Mouse (Mus musculus) heart, adult 8-10 months (tissue): ENCODE measurements around the gene Napsa. TPM values are rescaled to one million over a fixed set of nuclear protein-coding genes. Genes with fewer than 3 reads are reported as not detected.

Experiments used
- DNase-seq: peaks from one replicate; pipeline ENCODE4 v3.0.0; 2022; ENCODE audit warnings: low spot score
- total RNA-seq, 4 experiments: library from RNA; stranded (reverse); gene quantifications; 2 replicates each; pipeline ENCODE4 v1.2.4; 2022

Napsa gene
- total RNA-seq, 4 experiments from 2014 or later, result 0.28 to 1.9 (median 0.37) TPM

DNA sequence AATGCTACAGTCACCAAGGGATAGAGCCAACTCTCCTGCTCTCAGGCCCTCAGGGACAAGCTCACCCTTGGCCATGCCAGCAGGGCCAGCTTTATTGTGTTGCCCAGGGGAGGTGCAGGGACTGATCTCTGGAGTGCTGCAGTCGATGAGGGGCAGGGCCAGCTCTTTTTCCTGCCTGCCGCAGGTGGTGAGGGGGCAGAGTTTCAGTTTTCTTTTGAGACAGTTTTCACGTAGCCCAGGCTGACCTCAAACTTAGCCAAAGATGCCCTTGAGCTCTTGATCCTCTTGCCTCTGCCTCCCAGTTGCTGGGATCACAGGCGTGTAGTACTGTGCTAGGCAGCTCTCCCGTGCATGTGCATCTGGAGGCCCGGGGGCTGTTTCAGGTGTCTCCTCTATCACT is 1.2 kb upstream of the Napsa start:
- no peak for DNase-seq

DNA sequence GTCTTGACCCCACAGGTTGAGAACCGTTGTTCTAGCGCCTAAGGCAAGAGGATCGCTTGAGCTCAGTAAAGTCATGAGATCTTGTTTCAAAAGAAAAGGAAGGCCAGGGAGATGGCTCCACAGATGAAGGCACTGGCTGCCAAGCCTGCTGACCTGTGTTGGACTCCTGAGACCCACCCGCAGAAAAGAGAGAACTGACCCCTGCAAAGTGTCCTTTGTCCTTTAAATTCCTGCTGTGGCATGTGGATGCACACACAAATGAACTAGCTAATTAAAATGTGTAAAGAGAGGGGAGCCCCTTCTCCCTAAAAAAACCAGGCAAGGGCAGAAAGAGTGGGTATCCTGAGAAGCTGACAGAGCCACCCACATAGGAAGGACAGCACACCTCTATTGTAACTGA is 369 bp upstream of the Napsa start:
- no peak for DNase-seq

DNA sequence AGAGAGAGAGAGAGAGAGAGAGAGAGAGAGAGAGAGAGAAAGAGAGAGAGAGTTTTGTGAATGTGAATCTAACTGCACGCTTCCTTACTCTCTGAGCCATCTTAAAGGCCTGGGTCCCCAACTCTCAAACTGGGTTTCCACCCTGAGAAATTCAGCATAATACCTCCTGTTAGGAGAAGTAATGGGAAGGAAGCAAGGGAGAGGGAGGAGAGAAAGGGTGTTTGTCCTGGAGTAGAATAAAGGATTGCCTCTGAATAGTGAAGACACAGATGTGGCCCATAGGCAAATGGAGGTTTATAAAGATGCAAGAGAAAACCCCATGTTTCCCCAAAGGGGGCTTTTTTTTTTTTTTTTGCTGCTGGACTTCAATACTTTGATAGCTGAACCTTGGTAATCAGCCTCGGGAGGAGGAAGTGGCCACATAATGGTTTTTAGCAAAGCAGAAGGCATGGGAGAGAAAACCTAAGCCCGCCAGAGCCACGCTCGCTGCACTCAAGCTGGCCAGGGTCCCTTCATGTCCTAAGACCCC is 840 bp downstream of the Napsa start:
- DNase-seq, result no peak

DNA sequence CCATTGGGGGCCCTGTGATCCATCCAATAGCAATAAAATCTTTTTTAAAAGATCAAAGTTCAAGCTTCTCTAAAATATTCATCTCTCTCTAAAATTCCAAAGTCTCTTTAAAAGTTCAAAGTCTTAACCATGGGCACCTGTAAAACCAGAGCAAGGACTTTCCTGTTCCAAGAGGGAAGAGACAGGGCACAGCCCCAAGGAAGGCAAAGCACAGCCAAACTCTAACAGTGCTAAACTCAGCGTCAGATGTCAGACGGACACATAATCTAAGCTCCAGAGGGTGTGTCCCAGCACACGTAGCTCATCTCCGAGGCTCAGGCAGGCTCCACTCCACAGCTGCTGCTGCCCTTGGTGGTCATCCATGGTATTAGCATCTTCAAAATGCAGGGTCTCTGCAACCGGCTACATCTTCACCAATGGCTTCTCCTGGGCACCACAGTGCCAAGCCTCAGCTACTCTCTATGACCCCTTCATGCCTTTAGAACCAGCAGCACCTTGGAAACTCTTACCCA is 4.2 kb downstream of the Napsa start:
- no peak for DNase-seq

DNA sequence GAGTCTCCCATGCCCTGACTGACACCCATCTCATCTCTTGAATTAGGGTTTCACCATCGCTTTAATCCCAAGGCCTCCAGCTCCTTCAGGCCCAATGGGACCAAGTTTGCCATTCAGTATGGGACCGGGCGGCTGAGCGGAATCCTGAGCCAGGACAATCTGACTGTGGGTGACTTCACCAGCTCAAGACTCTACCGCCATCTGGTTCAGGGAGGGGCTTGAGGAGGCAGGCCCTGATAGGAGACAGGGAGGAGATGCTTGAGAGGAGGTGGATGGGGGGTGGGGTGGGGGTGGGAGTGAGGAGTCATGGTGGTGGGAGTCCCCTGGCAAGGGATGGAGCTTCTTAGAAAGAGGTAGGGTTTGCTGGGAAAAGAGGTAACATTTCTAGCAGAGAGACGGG is 9.5 kb downstream of the Napsa start:
- no peak for DNase-seq

DNA sequence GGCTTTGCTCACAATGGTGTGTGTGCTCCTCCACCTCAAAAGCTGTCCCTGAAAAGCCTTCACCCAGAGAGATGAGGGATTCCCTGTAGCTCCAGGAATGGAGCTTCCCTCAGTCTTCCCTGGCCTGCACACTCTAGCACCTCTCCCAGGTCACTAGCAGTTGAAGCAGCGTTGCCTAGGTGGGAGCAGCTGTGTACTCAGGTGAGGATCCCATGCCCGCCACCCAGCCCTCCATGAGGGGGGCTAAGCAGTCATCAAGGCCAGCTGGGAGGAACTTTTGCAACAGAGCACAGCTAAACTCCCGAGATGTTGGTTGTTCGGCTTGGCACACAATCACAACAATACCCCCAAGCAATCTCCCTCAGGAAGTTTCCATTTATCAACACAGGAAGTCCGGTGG is 10.5 kb downstream of the Napsa start:
- no peak for DNase-seq

DNA sequence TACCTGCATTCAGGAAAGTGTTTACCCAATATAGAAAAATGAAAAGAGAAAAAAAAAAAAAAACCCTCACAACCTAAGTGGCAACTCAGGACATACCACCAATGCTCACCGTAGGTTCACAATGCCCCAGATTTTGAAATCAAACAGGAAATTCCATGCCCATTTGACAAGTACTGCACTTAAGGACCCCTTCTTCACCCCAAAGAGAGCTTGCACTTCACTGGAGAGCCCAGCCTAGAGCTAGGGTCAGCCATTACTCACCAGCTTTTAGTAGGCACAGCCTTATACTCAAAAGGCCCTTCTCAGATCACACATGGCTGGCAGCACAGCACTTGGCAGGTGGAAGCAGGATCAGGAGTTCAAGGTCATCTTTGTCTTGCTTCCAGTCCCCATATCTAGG is 11.0 kb downstream of the Napsa start:
- no peak for DNase-seq

DNA sequence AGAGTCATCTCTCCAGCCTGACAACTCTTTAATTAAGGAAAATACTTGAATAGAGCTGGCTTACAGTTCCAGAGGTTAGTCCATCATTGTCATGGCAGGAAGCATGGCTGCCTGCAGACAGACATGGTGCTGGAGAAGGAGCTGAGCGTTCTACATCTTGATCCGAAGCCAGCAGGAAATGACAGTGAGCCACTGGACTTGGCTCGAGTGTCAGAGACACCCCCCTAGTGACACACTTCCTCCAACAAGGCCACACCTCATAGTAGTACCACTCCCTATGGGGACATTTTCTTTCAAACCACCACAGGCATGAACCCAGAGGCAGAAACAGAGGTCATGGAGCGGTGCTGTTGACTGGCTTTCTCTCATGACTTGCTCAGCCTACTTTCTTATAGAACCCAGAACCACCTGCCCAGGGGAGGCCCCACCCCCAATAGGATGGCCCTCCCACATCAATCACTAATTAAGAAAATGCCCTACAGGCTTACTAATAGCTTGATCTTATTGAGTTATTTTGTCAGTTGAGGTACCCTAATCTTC is 12.2 kb downstream of the Napsa start:
- no peak for DNase-seq

DNA sequence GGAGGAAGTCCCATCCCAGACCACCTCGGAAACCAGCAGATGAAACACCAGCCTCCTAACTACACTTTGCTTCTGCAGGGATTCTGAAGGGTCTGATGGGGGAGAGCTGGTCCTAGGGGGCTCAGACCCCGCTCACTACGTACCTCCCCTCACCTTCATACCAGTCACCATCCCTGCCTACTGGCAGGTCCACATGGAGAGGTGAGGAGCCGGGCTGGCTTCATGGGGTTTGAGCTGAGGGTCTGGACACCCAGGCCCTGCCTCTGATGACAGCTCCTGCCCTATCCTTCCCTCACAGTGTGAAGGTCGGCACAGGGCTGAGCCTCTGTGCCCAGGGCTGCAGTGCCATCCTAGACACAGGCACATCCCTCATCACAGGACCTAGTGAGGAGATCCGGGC is 12.7 kb downstream of the Napsa start:
- no peak for DNase-seq

DNA sequence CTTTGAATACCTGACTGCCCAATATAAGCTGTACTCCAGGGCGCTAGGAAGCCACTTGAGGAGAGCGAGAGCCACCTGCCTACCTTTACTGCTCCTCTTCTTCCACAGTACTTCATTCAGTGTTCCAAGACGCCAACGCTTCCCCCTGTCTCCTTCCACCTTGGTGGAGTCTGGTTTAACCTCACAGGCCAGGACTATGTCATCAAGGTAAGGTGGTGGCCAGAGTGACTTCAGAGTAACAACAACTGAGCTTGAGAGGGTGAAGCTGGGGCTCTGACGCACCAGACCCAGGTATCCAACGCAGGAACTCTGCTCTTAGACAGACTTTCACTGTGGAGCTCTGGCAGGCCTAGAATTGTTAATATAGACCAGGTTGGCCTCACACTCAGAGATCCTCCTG is 13.4 kb downstream of the Napsa start:
- no peak for DNase-seq

DNA sequence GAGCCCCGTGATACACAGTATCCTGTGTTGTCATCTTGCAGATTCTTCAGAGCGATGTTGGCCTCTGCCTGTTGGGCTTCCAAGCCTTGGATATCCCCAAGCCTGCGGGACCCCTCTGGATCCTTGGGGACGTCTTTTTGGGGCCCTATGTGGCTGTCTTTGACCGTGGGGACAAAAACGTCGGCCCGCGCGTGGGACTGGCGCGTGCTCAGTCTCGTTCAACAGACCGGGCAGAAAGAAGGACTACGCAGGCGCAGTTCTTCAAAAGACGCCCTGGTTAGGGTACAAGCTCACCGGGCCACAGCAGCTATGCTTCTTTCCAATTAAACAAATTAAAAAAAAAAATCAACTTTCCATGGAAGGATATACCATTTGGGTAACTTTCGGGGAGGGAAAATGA is 14.3 kb downstream of the Napsa start:
- no peak for DNase-seq

DNA sequence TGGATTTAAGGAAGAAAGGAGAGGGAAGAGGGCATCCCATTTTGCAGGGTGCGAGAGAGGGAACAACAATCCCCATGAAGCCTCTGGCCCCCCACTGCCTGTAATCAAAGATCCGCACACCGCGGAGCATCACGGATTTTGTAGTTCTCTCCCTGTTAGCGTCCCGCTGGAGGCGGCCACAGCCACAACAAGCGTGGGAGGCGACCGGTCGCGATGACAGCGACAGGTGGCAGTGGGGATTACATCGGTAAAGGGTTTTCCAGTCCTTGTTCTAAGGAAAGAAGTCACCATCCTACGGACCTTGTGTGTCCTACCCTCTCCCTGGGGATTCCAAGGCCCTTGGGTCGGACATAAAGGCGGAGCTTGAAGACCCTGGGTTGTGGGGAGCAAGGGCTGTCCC is 14.8 kb downstream of the Napsa start:
- DNase-seq, result no peak

DNA sequence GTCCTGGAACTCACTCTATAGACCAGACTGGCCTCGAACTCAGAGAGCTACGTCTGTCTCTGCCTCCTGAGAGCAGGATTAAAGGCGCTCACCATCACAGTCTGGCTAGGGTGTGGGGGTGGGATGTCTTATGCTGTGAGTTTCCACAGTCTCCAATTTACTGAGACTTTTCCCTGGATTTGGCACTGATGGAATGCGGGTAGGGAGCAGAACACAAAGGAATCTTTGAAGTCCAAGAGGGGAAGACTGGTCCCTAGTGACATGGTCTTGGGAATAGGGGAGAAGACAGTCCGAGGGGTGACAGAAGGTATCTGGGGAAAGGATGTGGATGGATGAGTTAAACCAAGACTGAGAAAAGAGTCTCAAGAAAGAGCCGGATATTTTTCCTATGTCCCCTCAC is 15.5 kb downstream of the Napsa start:
- no peak for DNase-seq

DNA sequence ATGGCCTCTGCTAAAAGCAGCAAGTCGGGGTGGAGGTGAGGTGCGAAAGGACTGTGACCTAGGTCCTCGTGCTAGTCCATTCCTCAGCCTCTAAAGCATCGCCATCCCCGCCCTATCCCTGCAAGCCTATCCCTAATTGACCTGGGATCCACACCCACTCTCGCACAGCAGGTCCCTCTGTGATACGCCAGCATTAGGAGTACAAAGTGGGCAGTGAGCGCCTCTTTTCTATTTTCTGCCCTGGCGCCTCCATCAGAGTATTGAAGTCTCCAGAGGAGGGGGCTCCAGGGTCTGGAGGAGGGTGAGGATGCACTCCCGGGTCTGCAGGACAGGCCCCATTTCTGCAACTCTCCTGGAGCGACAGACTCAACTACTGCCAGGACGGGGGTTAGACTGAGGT is 16.2 kb downstream of the Napsa start:
- no peak for DNase-seq

DNA sequence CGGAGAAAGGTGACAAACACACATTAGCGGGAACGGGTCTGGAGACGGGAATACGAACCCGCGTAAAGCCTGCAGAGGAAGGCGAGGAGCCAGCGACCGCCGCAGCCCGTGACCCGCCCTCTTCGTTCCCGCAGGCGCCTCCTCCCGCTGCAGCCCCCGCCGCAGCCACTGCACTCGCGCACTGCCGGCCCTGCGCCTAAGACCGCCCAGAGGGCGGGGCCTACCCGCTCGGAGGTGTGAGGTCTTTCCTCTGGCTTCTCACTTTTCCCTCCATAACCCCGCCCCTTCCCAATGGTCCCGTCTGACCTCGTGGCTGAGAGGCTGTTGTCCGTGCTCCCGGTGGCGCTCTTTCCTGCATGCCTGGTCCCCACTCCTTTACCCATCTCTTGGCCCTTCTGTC is 17.0 kb downstream of the Napsa start:
- DNase-seq, result peak; percentile 31

DNA sequence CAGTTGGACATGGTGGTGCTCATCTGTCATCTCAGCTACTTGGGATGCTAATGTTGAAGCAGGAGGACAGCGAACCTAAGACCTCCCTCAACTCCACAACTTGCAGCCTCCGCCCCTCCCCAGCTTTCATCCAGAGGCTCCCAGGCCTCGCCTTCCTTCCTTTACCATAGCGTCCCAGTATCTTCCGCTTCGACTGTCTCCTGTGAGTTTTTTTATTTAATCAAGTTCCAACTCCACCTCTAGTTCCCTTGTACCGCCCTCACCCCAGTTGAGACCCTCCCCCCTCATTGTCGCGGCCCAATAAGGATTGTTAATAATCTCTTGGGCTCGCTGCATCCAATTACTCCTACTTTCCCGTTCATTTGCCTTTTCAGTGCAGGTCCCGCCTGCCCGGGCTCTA is 17.8 kb downstream of the Napsa start:
- no peak for DNase-seq

DNA sequence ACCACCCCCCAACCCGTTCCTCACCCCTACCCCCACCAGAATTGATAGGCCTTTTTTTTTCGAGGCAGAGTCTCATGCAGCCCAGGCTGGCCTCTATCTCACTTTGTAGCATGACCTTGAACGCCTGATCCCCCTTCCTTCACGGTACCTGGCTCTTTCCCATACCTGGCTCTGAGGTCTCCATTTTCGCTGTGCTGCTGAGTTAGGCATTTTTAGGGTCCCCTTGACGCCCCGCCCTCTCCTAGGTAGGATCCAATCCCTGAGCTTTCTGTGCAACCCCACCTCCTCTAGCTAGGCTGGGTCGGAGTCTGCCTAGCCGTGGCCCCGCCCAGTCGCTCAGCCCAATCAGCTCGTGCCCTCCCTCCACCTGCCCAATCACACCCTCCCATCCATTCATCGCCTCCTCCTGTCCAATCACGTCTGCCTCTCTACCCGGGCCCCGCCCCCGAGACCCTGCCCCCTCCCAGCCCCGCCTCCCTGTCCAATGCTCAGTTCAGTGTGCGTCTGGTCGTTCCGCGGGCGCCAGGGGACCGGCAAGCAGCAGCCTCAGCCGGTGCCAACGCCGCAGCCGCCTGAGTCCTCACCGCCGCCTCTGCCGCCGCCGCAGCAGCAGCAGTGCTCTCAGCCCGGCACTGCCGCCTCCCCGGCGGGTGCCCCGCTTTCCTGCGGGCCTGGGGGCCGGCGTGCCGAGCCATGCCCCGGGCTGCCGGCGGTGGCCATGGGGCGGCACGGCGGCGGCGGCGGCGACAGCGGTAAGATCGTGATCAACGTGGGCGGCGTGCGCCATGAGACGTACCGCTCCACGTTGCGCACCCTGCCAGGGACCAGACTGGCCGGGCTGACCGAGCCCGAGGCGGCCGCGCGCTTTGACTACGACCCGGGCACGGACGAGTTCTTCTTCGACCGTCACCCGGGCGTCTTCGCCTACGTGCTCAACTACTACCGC is 18.5 kb downstream of the Napsa start, which contains the start of gene Kcnc3:
Kcnc3 (plus strand) TSS at position 263 of the 946 bp plus-strand sequence.
- DNase-seq, result peak; percentile 60

DNA sequence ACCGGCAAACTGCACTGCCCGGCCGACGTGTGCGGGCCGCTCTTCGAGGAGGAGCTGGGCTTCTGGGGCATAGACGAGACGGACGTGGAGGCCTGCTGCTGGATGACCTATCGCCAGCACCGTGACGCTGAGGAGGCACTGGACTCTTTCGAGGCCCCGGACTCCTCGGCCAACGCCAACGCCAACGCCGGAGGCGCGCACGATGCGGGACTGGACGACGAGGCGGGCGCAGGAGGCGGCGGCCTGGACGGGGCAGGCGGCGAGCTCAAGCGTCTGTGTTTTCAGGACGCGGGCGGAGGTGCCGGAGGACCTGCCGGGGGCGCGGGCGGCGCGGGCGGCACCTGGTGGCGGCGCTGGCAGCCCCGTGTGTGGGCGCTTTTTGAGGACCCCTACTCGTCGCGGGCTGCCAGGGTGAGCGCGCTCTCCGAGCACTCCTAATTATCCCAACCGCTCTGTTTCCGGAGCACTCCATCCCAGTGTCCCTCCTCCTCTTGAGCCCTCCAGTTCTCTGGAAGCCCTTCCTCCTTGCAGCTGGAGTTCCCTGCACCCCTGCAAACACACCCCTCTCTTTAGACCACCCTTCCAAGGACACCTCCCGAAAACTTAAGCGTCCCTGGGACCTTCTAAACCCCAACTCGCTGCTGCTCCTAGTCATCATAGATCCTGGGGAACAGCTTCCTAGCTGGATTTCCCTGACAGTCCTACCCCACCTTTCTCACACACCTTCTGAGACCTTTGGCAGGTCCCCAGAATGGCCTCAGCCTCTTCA is 19.4 kb downstream of the Napsa start:
- no peak for DNase-seq

DNA sequence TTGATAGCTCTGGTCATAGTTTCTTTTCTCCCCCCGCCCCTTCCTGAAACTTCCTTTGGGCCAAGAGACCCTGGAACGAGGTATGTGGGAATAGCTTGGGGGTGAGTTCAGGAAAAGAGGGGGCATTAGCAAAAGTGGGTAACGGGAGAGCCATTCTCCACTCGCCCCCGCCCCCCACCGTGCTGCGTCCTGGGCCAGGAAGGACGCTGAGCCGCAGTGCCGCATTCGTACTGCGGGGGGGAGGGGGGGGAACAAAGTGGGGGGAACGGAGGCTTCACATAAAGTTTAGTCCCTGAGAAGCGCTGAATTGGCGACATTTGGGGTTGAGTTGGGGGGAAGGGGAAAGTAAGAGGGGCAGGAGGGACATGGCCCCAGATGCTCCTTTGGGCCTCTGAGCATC is 20.9 kb downstream of the Napsa start:
- DNase-seq, result no peak

DNA sequence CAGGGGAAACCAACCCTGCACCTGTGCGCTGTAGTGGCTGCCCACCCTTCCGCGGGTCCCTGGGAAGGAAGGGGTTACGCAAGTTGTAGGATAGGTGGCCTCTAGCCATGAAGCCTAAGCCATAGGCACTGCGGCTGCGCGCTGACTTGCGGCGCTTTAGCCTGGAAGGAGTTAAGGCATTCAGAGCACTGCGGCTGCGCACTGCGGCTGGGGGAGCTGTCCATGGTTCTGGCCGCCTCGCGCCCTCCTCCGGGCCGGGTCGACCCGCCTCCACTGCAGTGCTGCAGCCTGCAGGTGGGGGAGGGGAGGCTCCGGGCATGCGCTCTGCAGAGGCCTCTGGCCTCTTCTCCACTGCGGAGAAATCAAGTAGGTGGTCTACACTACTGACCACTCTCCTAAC is 21.6 kb downstream of the Napsa start:
- peak; percentile 45 for DNase-seq

DNA sequence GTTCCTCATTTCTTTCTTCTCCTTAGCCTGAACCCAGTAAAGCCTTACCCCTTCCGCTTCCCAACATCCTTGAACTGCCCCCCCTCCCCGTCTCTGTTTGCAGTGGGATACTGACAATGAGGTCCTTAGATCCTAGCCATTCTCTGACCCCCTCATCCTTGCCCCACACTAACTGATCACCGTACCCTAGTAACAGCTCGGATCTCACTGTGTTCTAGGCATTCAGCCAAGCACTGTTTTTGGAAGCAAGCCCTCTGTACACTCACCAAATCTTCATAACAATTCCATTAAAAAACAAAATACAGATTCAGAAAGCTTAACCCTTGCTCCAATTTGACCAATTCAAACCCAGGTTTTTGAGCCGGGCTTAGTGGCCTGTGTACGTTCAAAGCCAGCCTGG is 22.1 kb downstream of the Napsa start:
- DNase-seq, result peak; percentile 12

DNA sequence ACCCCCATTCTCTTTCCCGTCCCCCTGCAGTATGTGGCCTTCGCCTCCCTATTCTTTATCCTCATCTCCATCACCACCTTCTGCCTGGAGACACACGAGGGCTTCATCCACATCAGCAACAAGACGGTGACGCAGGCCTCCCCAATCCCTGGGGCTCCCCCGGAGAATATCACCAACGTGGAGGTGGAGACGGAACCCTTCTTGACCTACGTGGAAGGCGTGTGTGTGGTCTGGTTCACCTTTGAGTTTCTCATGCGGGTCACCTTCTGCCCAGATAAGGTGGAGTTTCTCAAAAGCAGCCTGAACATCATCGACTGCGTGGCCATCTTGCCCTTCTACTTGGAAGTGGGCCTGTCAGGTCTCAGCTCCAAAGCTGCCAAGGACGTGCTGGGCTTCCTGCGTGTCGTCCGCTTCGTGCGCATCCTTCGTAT is 23.0 kb downstream of the Napsa start:
- DNase-seq, result no peak
